Mouse (Mus musculus): ENCODE data around the gene Slc9a3r1. TPM values are rescaled to one million over a fixed set of nuclear protein-coding genes. Genes with fewer than 3 reads are reported as not detected.

Slc9a3r1 gene
- polyA plus RNA-seq, 1 experiment, result 40.5 TPM

DNA sequence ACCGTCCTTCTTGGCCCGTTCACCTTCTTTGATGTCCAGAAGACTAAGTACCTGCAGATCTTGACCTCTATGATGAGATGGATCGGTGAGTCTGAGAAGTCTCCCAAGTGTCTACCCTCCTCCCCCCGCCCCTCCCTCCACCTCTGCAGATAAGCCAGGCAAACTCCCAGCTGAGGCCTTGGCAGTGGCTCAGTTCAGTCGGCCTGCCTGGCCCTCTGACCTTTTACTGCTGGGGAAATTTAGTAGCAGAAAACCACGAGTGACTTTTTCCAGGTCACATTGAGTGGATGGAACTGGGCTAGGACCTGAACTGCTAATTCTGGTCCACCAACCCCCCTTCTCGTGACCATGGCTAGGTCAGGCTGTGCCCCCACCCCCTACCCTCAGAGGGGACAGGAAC lies 65.3 kb downstream of the Slc9a3r1 start:
- DNase-seq (ENCODE audit: low read depth), result no peak
- no peak for TF ChIP-seq CTCF (IDR thresholded peaks at IDR 0.05; ENCODE audit: borderline replicate concordance, extremely low read depth, insufficient read depth, insufficient read length)
- no peak for TF ChIP-seq POLR2A (IDR thresholded peaks at IDR 0.05; ENCODE audit: borderline replicate concordance, extremely low read depth, insufficient read depth, insufficient read length, poor library complexity, severe bottlenecking)

DNA sequence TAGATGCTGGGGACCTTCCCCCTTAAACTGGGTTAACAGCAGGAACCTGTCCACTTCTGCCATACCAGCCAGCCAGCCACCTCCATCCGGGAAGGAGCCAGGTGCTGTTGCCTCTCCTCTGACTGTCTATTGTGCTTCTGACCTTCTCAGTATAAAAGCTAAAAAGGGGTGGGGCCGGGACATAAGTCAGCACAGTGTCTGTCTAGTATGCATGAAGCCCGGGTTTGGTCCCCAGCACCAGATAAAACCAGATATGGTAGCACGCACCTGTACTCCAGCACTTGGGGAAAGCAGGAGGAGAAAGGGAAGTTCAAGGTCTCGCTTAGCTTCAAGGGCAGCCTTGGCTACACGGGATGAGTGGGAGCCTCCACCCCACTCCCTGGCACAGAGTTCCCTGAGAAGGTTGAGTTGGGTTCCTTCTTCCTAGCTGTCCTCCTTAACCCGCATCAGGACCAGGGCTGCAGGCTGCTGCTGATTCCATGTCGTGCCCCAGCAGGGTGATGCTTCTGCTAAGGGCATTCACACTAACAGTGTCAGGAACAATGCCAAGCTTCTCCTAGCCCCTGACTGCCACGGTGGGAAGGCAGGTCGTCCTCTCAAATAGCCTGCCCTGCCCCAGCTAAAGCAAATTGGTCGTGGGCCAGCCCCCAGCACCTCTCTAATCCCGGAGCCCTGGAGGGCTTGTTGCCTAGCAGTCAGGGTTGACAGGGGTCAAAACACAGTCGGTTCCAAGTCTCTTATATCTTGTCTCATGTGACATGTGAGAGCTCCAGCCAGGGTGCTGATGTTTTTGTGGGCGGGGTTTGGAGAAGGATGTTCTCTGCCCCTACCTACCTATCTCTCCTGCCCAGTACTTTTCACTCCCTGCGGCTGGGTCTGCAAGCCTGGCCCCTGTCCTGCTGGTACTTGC lies 66.1 kb downstream of the Slc9a3r1 start:
- DNase-seq (ENCODE audit: low read depth), result no peak
- TF ChIP-seq CTCF (IDR thresholded peaks at IDR 0.05; ENCODE audit: borderline replicate concordance, extremely low read depth, insufficient read depth, insufficient read length) (no peak), POLR2A (IDR thresholded peaks at IDR 0.05; ENCODE audit: borderline replicate concordance, extremely low read depth, insufficient read depth, insufficient read length, poor library complexity, severe bottlenecking) (no peak)

Other genes with a start within 250 kb of the Slc9a3r1 start
- gene Cd300lb, start 229.0 kb upstream of the Slc9a3r1 start, polyA plus RNA-seq (2012; rRNA removed), result 0.04 and 0.07 TPM in 2 replicates
- 0.15 TPM in 1 of 2 replicates, not detected in the other for gene Cd300c, start 194.2 kb upstream of the Slc9a3r1 start, polyA plus RNA-seq (2012; rRNA removed)
- 0.06 and 0.11 TPM in 2 replicates for gene Cd300ld, start 173.4 kb upstream of the Slc9a3r1 start, polyA plus RNA-seq (2012; rRNA removed)
- 1.0 and 1.5 TPM in 2 replicates for gene Cd300c2, start 161.5 kb upstream of the Slc9a3r1 start, polyA plus RNA-seq (2012; rRNA removed)
- not detected in 2 replicates for gene Cd300ld2, start 147.1 kb upstream of the Slc9a3r1 start, polyA plus RNA-seq (2012; rRNA removed)
- gene Cd300ld4, start 136.3 kb upstream of the Slc9a3r1 start, polyA plus RNA-seq (2012; rRNA removed), result 0.16 and 0.21 TPM in 2 replicates
- gene Cd300ld5, start 125.6 kb upstream of the Slc9a3r1 start, polyA plus RNA-seq (2012; rRNA removed), result 0.21 and 0.23 TPM in 2 replicates
- gene Cd300ld3, start 114.9 kb upstream of the Slc9a3r1 start, polyA plus RNA-seq (2012; rRNA removed), result 0.10 TPM in 1 of 2 replicates, not detected in the other
- not detected in 2 replicates for gene Cd300e, start 101.2 kb upstream of the Slc9a3r1 start, polyA plus RNA-seq (2012; rRNA removed)
- gene Rab37, start 71.9 kb upstream of the Slc9a3r1 start, polyA plus RNA-seq (2012; rRNA removed), result 0.83 and 0.89 TPM in 2 replicates
- 0.10 and 0.15 TPM in 2 replicates for gene Cd300lf, start 29.3 kb upstream of the Slc9a3r1 start, polyA plus RNA-seq (2012; rRNA removed)
- gene Tmem104, start 24.1 kb downstream of the Slc9a3r1 start, polyA plus RNA-seq (2012; rRNA removed), result 7.1 and 10.7 TPM in 2 replicates
- 16.0 and 16.9 TPM in 2 replicates for gene Nat9, start 24.5 kb downstream of the Slc9a3r1 start, polyA plus RNA-seq (2012; rRNA removed)
- 0.89 and 1.2 TPM in 2 replicates for gene Grin2c, start 103.9 kb downstream of the Slc9a3r1 start, polyA plus RNA-seq (2012; rRNA removed)
- gene Fdxr, start 113.7 kb downstream of the Slc9a3r1 start, polyA plus RNA-seq (2012; rRNA removed), result 26.1 and 32.4 TPM in 2 replicates
- 1.6 and 2.4 TPM in 2 replicates for gene Fads6, start 134.3 kb downstream of the Slc9a3r1 start, polyA plus RNA-seq (2012; rRNA removed)
- 0.13 and 0.15 TPM in 2 replicates for gene Otop2, start 143.8 kb downstream of the Slc9a3r1 start, polyA plus RNA-seq (2012; rRNA removed)
- gene Ush1g, start 158.7 kb downstream of the Slc9a3r1 start, polyA plus RNA-seq (2012; rRNA removed), result 0.04 and 0.11 TPM in 2 replicates
- gene Otop3, start 171.4 kb downstream of the Slc9a3r1 start, polyA plus RNA-seq (2012; rRNA removed), result 0.29 and 0.64 TPM in 2 replicates
- gene Hid1, start 204.4 kb downstream of the Slc9a3r1 start, polyA plus RNA-seq (2012; rRNA removed), result 61.7 and 64.8 TPM in 2 replicates
- 39.1 and 50.8 TPM in 2 replicates for gene Cdr2l, start 218.6 kb downstream of the Slc9a3r1 start, polyA plus RNA-seq (2012; rRNA removed)
- gene Mrpl58, start 240.4 kb downstream of the Slc9a3r1 start, polyA plus RNA-seq (2012; rRNA removed), result 115 and 126 TPM in 2 replicates